Mouse (Mus musculus) gastrocnemius, postnatal 4 days (tissue): Measurements from ENCODE around the gene 4930544D05Rik. TPM values are rescaled to one million over a fixed set of nuclear protein-coding genes. Genes with fewer than 3 reads are reported as not detected.

Source experiments
- DNase-seq, 2 experiments: peaks; one replicate each; pipeline ENCODE4 v3.0.0; 2021 to 2022; ENCODE audit warnings: low spot score in 2 of 2, mixed read lengths in 2 of 2
- total RNA-seq, 2 experiments: library from RNA; stranded (reverse); gene quantifications; 2 replicates each; pipeline ENCODE4 v1.2.3; 2021

4930544D05Rik gene
- total RNA-seq, 2 experiments from 2014 or later, result not detected

GRCm38 (mm10) chr11:70654923-70655570 is 39.4 kb downstream of the 4930544D05Rik start:
- peak; percentile 82 to 89 for DNase-seq

GRCm38 (mm10) chr11:70655571-70656455 is 40.2 kb downstream of the 4930544D05Rik start:
- peak; percentile 58 to 79 for DNase-seq

- peak in 1 of 2 experiments; percentile 77 for DNase-seq
Observed at GRCm38 (mm10) chr11:70656456-70656927, 40.8 kb downstream of the 4930544D05Rik start.

- peak in 1 of 2 experiments; percentile 51 for DNase-seq
Observed at GRCm38 (mm10) chr11:70656964-70657363, 41.3 kb downstream of the 4930544D05Rik start, which contains the start of gene Eno3. Eno3 (plus strand) TSS chr11:70657202.

- DNase-seq, result no peak
Observed at GRCm38 (mm10) chr11:70657573-70657972, 41.9 kb downstream of the 4930544D05Rik start.

GRCm38 (mm10) chr11:70657991-70658390 is 42.3 kb downstream of the 4930544D05Rik start:
- no peak for DNase-seq

GRCm38 (mm10) chr11:70658521-70658920 is 42.9 kb downstream of the 4930544D05Rik start:
- DNase-seq, result no peak

GRCm38 (mm10) chr11:70658942-70659341 is 43.3 kb downstream of the 4930544D05Rik start:
- DNase-seq, result no peak

- no peak for DNase-seq
Observed at GRCm38 (mm10) chr11:70660571-70660970, 44.9 kb downstream of the 4930544D05Rik start.

GRCm38 (mm10) chr11:70663101-70663500 is 47.5 kb downstream of the 4930544D05Rik start:
- DNase-seq, result no peak

GRCm38 (mm10) chr11:70663957-70664356 is 48.3 kb downstream of the 4930544D05Rik start:
- DNase-seq, result no peak

GRCm38 (mm10) chr11:70664741-70665140 is 49.1 kb downstream of the 4930544D05Rik start:
- no peak for DNase-seq

Other genes with a start within 250 kb of the 4930544D05Rik start
- gene Pelp1, start 205.8 kb upstream of the 4930544D05Rik start, total RNA-seq, result 10 to 100 TPM; 26.1 to 26.5 TPM
- gene Arrb2, start 183.2 kb upstream of the 4930544D05Rik start, total RNA-seq, result 10 to 100 TPM; 20.4 to 24.7 TPM
- gene Med11, start 163.9 kb upstream of the 4930544D05Rik start, total RNA-seq, result 10 to 100 TPM; 11.2 TPM
- 1 to 10 TPM in 1 of 2 experiments, under 1 TPM in 1; 0.96 to 1.3 TPM for gene Zmynd15, start 156.4 kb upstream of the 4930544D05Rik start, total RNA-seq
- 1 to 10 TPM; 5.0 to 5.1 TPM for gene Cxcl16, start 155.9 kb upstream of the 4930544D05Rik start, total RNA-seq
- gene Tm4sf5, start 110.6 kb upstream of the 4930544D05Rik start, total RNA-seq, result not detected
- under 1 TPM; 0.86 to 0.88 TPM for gene Vmo1, start 101.2 kb upstream of the 4930544D05Rik start, total RNA-seq
- under 1 TPM in 1 of 2 experiments, not detected in 1; 0.25 TPM for gene Gltpd2, start 96.7 kb upstream of the 4930544D05Rik start, total RNA-seq
- gene Psmb6, start 90.5 kb upstream of the 4930544D05Rik start, total RNA-seq, result 100 to 1,000 TPM; 349 to 357 TPM
- gene Gm40193, start 82.9 kb upstream of the 4930544D05Rik start, total RNA-seq, result not detected
- 10 to 100 TPM; 23.4 to 23.6 TPM for gene Pld2, start 75.8 kb upstream of the 4930544D05Rik start, total RNA-seq
- 10 to 100 TPM; 44.8 to 46.3 TPM for gene Mink1, start 53.0 kb upstream of the 4930544D05Rik start, total RNA-seq
- gene Chrne, start 3.4 kb downstream of the 4930544D05Rik start, total RNA-seq, result 10 to 100 TPM; 13.8 to 21.4 TPM
- under 1 TPM; 0.32 to 0.39 TPM for gene Gp1ba, start 23.3 kb downstream of the 4930544D05Rik start, total RNA-seq
- 10 to 100 TPM; 43.5 to 44.0 TPM for gene Rnf167, start 31.4 kb downstream of the 4930544D05Rik start, total RNA-seq
- 100 to 1,000 TPM; 222 TPM for gene Slc25a11, start 31.6 kb downstream of the 4930544D05Rik start, total RNA-seq
- gene Pfn1, start 38.8 kb downstream of the 4930544D05Rik start, total RNA-seq, result 100 to 1,000 TPM; 620 to 621 TPM
- 1,000 to 10,000 TPM; 4,042 to 4,361 TPM for gene Eno3, start 41.4 kb downstream of the 4930544D05Rik start, total RNA-seq
- 100 to 1,000 TPM; 119 to 129 TPM for gene Spag7, start 53.6 kb downstream of the 4930544D05Rik start, total RNA-seq
- 10 to 100 TPM; 18.1 to 20.3 TPM for gene Camta2, start 72.3 kb downstream of the 4930544D05Rik start, total RNA-seq
- 1 to 10 TPM; 2.0 to 3.0 TPM for gene Inca1, start 84.3 kb downstream of the 4930544D05Rik start, total RNA-seq
- gene Kif1c, start 84.7 kb downstream of the 4930544D05Rik start, total RNA-seq, result 100 to 1,000 TPM; 162 to 166 TPM
- 10 to 100 TPM; 11.8 to 13.6 TPM for gene Zfp3, start 148.4 kb downstream of the 4930544D05Rik start, total RNA-seq
- not detected for gene Scimp, start 196.7 kb downstream of the 4930544D05Rik start, total RNA-seq
- gene Rabep1, start 228.9 kb downstream of the 4930544D05Rik start, total RNA-seq, result 10 to 100 TPM; 39.4 to 40.7 TPM